Mouse (Mus musculus) heart, embryonic 15.5 days (tissue): ENCODE results near the gene Otoa. TPM values are rescaled to one million over a fixed set of nuclear protein-coding genes. Genes with fewer than 3 reads are reported as not detected.

ENCODE experiments used
- ATAC-seq: fragments of 200-750 bp; cut with Nextera tagmentation; replicated peaks from 2 replicates; pipeline ENCODE4 v1.8.0; 2017; ENCODE audit warnings: low read depth, moderate TSS enrichment; ENCODE audit not compliant: insufficient number of reproducible peaks, insufficient read depth, low FRiP score
- H3K27ac ChIP-seq: fragments of 300-500 bp; sonication (generic); 2 replicates; pipeline ENCODE4 v1.5.1; 2015; ENCODE audit warnings: mild to moderate bottlenecking, inconsistent platforms
- H3K27me3 ChIP-seq: fragments of 300-500 bp; sonication (generic); 2 replicates; pipeline ENCODE4 v1.6.1; 2015; ENCODE audit warnings: inconsistent platforms
- H3K36me3 ChIP-seq: fragments of 300-500 bp; sonication (generic); 2 replicates; pipeline ENCODE4 v1.6.1; 2015; ENCODE audit warnings: mild to moderate bottlenecking, inconsistent platforms
- H3K4me1 ChIP-seq: fragments of 300-500 bp; sonication (generic); replicated peaks from 2 replicates; pipeline ENCODE4 v1.6.1; 2015; ENCODE audit warnings: inconsistent platforms
- H3K4me2 ChIP-seq: fragments of 300-500 bp; sonication (generic); 2 replicates; pipeline ENCODE4 v1.6.1; 2015; ENCODE audit warnings: inconsistent platforms, mild to moderate bottlenecking, moderate library complexity
- H3K4me3 ChIP-seq: fragments of 300-500 bp; sonication (generic); 2 replicates; pipeline ENCODE4 v1.5.1; 2015; ENCODE audit warnings: mild to moderate bottlenecking, inconsistent platforms
- H3K9ac ChIP-seq: fragments of 300-500 bp; sonication (generic); 2 replicates; pipeline ENCODE4 v1.6.1; 2015; ENCODE audit warnings: mild to moderate bottlenecking, inconsistent platforms
- H3K9me3 ChIP-seq: fragments of 300-500 bp; sonication (generic); replicated peaks from 2 replicates; pipeline ENCODE4 v1.6.1; 2016; ENCODE audit warnings: inconsistent platforms
- WGBS: fragments of 180-500 bp; shearing (Covaris S2); methylation state at CpG from one replicate; pipeline ENCODE4 v1.1.7; 2015; ENCODE audit warnings: mixed read lengths; 5-methylcytosine and 5-hydroxymethylcytosine counted together
- polyA plus RNA-seq: library from polyadenylated mRNA; unstranded; fragments of >200 nt; fragmentation: Nextera tagmentation; extraction: Ambion mirVana; gene quantifications from 2 replicates; pipeline ENCODE4 v1.2.1, GENCODE M21; 2015

The Otoa gene
- polyA plus RNA-seq, 1 experiment from 2014 or later, result 0.38 TPM

GRCm38 (mm10) chr7:121130837-121131236 lies 49.4 kb downstream of the Otoa start:
- no peak overlapping the region for H3K9ac ChIP-seq
- no peaks in the 10 kb centered on the region for H3K36me3 ChIP-seq
- no peaks in the 10 kb centered on the region for H3K4me1 ChIP-seq
- H3K9me3 ChIP-seq, result no peaks in the 10 kb centered on the region
- H3K27ac ChIP-seq, result no peak overlapping the region
- no peak overlapping the region for H3K4me3 ChIP-seq
- H3K27me3 ChIP-seq, result 0 out of 2 replicates have a peak, but pooled peaks cover 5% of the 10 kb centered on the region
- 98% methylated on average over 2 of the region's 2 CpGs for WGBS
- no peak for ATAC-seq
- no peak overlapping the region for H3K4me2 ChIP-seq

DNA sequence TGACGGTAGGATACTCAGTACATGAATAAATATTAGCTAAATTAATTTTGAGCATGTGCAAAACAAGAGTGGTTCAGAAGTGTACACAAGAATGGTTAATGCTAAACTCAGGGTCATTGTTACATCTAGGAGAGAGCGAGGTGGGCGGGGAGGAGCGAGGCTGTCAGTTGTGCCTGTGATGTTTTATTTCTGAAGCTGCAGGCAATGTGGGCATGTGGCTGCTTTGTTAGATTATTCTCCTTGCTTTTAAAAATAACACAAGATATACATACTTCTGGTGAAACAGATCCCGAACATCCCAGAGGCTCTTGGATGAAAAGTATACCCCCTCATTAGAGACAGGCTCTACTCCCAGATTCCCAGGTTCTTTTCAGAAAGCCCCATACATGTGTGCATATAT lies 59.8 kb downstream of the Otoa start:
- Histone ChIP-seq H3K4me1 (no peaks in the 10 kb centered on the region), H3K9ac (no peak overlapping the region), H3K36me3 (no peaks in the 10 kb centered on the region), H3K27me3 (no peaks in the 10 kb centered on the region), H3K27ac (no peak overlapping the region), H3K9me3 (no peaks in the 10 kb centered on the region), H3K4me3 (no peak overlapping the region), H3K4me2 (no peak overlapping the region)
- 74% methylated on average over 5 of the region's 5 CpGs for WGBS
- no peak for ATAC-seq

GRCm38 (mm10) chr7:121150662-121151061 lies 69.2 kb downstream of the Otoa start:
- Histone ChIP-seq H3K9me3 (no peaks in the 10 kb centered on the region), H3K27ac (no peak overlapping the region), H3K9ac (no peak overlapping the region), H3K27me3 (no peaks in the 10 kb centered on the region), H3K4me3 (no peak overlapping the region), H3K36me3 (no peaks in the 10 kb centered on the region), H3K4me1 (no peaks in the 10 kb centered on the region), H3K4me2 (no peak overlapping the region)
- WGBS, result 80% methylated on average over 5 of the region's 5 CpGs
- no peak for ATAC-seq

- H3K9me3 ChIP-seq, result no peaks in the 10 kb centered on the region
- H3K4me3 ChIP-seq, result no peak overlapping the region
- H3K4me2 ChIP-seq, result no peak overlapping the region
- 97% methylated on average over 2 of the region's 2 CpGs for WGBS
- H3K36me3 ChIP-seq, result no peaks in the 10 kb centered on the region
- ATAC-seq, result no peak
- no peak overlapping the region for H3K27ac ChIP-seq
- H3K9ac ChIP-seq, result no peak overlapping the region
- H3K27me3 ChIP-seq, result no peaks in the 10 kb centered on the region
- H3K4me1 ChIP-seq, result no peaks in the 10 kb centered on the region
Measured at GRCm38 (mm10) chr7:121152186-121152585, 70.7 kb downstream of the Otoa start.

GRCm38 (mm10) chr7:121165616-121166015 lies 84.2 kb downstream of the Otoa start:
- no peaks in the 10 kb centered on the region for H3K36me3 ChIP-seq
- H3K4me2 ChIP-seq, result no peak overlapping the region
- H3K27ac ChIP-seq, result no peak overlapping the region
- no peak overlapping the region for H3K4me3 ChIP-seq
- H3K27me3 ChIP-seq, result no peaks in the 10 kb centered on the region
- no peaks in the 10 kb centered on the region for H3K4me1 ChIP-seq
- no peak for ATAC-seq
- H3K9ac ChIP-seq, result no peak overlapping the region
- H3K9me3 ChIP-seq, result no peaks in the 10 kb centered on the region
- 46% methylated on average over 1 of the region's 1 CpGs for WGBS

- no peaks in the 10 kb centered on the region for H3K36me3 ChIP-seq
- H3K9me3 ChIP-seq, result no peaks in the 10 kb centered on the region
- ATAC-seq, result no peak
- no peak overlapping the region for H3K4me2 ChIP-seq
- 13% methylated on average over 6 of the region's 6 CpGs for WGBS
- H3K27ac ChIP-seq, result no peak overlapping the region
- no peaks in the 10 kb centered on the region for H3K27me3 ChIP-seq
- no peaks in the 10 kb centered on the region for H3K4me1 ChIP-seq
- no peak overlapping the region for H3K4me3 ChIP-seq
- no peak overlapping the region for H3K9ac ChIP-seq
Measured at GRCm38 (mm10) chr7:121171888-121172287, 90.4 kb downstream of the Otoa start.

GRCm38 (mm10) chr7:121187201-121187786 lies 105.8 kb downstream of the Otoa start:
- Histone ChIP-seq H3K4me1 (no peaks in the 10 kb centered on the region), H3K4me2 (no peak overlapping the region), H3K36me3 (no peaks in the 10 kb centered on the region), H3K27ac (no peak overlapping the region), H3K4me3 (no peak overlapping the region), H3K9ac (no peak overlapping the region), H3K9me3 (no peaks in the 10 kb centered on the region), H3K27me3 (no peaks in the 10 kb centered on the region)
- no peak for ATAC-seq
- 77% methylated on average over 9 of the region's 9 CpGs for WGBS

DNA sequence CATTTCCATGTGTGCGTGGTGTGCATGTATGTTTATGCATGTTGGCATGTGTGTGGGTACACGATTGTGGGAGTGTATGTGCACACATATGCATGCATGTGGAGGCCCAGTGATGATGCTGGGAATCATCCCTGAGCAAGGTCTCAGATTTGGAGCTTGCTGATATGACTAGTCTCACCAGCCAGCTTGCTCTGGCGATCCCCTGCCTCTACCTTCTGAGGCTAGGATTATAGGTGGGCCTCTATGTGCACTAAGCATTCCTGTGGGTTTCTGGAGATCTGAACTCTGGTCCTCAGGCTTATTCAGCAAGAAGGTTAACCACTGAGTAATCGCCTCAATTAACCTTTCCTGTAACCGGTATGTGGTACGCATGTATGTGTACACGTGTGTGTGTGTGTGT lies 107.5 kb downstream of the Otoa start:
- H3K27ac ChIP-seq, result no peak overlapping the region
- H3K36me3 ChIP-seq, result no peaks in the 10 kb centered on the region
- no peak for ATAC-seq

GRCm38 (mm10) chr7:121198933-121199332 lies 117.5 kb downstream of the Otoa start:
- no peaks in the 10 kb centered on the region for H3K9me3 ChIP-seq
- H3K27ac ChIP-seq, result no peak overlapping the region
- H3K36me3 ChIP-seq, result no peaks in the 10 kb centered on the region
- H3K9ac ChIP-seq, result no peak overlapping the region
- no peak for ATAC-seq
- 75% methylated on average over 8 of the region's 8 CpGs for whole genome bisulfite sequencing
- H3K4me3 ChIP-seq, result no peak overlapping the region
- no peaks in the 10 kb centered on the region for H3K4me1 ChIP-seq
- no peaks in the 10 kb centered on the region for H3K27me3 ChIP-seq
- no peak overlapping the region for H3K4me2 ChIP-seq

More for the DNA sequence above, 107.5 kb downstream of the Otoa start:
- no peaks in the 10 kb centered on the region for H3K27me3 ChIP-seq
- WGBS, result 86% methylated on average over 7 of the region's 7 CpGs
- H3K4me3 ChIP-seq, result no peak overlapping the region
- H3K4me1 ChIP-seq, result no peaks in the 10 kb centered on the region
- H3K9me3 ChIP-seq, result no peaks in the 10 kb centered on the region
- H3K9ac ChIP-seq, result no peak overlapping the region
- H3K4me2 ChIP-seq, result no peak overlapping the region

GRCm38 (mm10) chr7:121211804-121212203 lies 130.4 kb downstream of the Otoa start:
- Histone ChIP-seq H3K4me2 (no peak overlapping the region), H3K27me3 (no peaks in the 10 kb centered on the region), H3K27ac (no peak overlapping the region), H3K36me3 (no peaks in the 10 kb centered on the region), H3K4me3 (no peak overlapping the region), H3K9me3 (no peaks in the 10 kb centered on the region), H3K9ac (no peak overlapping the region), H3K4me1 (no peaks in the 10 kb centered on the region)
- no peak for ATAC-seq
- 82% methylated on average over 4 of the region's 4 CpGs for WGBS
